Mouse (Mus musculus): ENCODE data around the gene Prodh2.

Prodh2 gene

GRCm38 (mm10) chr7:30464816-30465300, 28.6 kb upstream of the Prodh2 start:
- ChIA-PET POLR2A (interaction anchor here (0.7 to 3.7 kb wide), 17 partner anchors 7 to 372 kb away, joined by 3 to 23 read pairs (median 3); partner anchors contain the start of genes Kirrel2 (in 2 of the 4), Nphs1 (in 2 of the 4), Cox6b1 (in 1 of the 4) and Nfkbid (in 1 of the 4)), CTCF (interaction anchor here in 3 of 4 experiments (1.1 to 1.9 kb wide), 6 partner anchors 7 to 152 kb away, joined by 3 to 8 read pairs (median 4); partner anchors contain the start of genes Kirrel2 (in 1 of the 3) and Nphs1 (in 1 of the 3))

DNA sequence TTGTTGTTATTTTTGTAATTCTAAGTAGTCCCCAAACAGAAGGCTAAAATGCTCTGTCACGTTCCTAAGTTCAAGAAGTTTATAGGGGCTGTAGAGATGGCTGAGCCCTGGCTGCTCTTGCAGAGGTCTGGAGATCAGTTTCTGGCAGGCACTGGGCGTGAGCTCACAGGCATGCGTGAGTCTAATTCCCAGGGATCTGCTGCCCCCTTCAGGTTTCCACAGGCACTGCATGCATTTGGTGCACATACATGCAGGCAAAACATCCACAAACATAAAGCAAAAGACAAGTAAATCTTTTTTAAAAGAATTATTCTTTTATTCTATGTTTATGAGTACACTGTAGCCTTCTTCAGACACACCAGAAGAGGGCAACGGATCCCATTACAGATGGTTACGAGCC, 21.0 kb upstream of the Prodh2 start:
- POLR2A ChIA-PET, result interaction anchor here in 3 of 4 experiments (0.9 to 1.4 kb wide), 3 partner anchors 9 to 36 kb away, joined by 3 to 11 read pairs (median 3); partner anchors contain the start of gene Aplp1 (in 1 of the 3)
- CTCF ChIA-PET, result interaction anchor here (0.6 to 2.3 kb wide), 52 partner anchors 9 to 231 kb away, joined by 3 to 26 read pairs (median 4); partner anchors contain the start of genes Aplp1 (in 2 of the 4), E130208F15Rik (in 1 of the 4), Hspb6 (in 1 of the 4) and Kirrel2 (in 1 of the 4)

DNA sequence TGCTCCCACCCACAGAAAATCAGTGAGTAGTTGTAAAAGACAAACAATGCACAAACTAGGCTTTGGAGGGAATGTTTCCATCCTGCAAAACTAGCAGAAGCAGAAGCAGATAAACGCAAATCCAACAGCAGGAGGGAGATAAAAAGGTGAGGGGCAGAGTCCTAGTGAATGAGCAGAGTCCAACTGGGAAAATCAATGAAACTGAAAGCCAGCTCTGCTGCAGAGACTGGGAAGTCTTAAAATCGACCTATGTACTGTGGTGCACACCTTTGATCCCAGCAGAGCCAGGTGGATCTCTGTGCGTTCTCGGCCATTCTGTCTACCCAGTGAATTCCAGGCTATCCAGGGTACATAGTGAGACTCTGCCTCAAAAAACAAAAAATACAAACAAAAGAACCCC, 18.4 kb upstream of the Prodh2 start:
- ChIA-PET POLR2A (interaction anchor here in 2 of 4 experiments (0.7 to 1.8 kb wide), 6 partner anchors 8 to 144 kb away, joined by 3 to 5 read pairs (median 3); no protein-coding TSS in a partner anchor), CTCF (interaction anchor here in 3 of 4 experiments (0.6 to 1.5 kb wide), 3 partner anchors 139 to 559 kb away, joined by 4 to 5 read pairs (median 5); no protein-coding TSS in a partner anchor)

- ChIA-PET CTCF (interaction anchor here in 3 of 4 experiments (0.6 to 1.5 kb wide), 5 partner anchors 103 to 144 kb away, joined by 3 to 5 read pairs (median 3); no protein-coding TSS in a partner anchor), POLR2A (interaction anchor here in 2 of 4 experiments (0.6 to 1.2 kb wide), 4 partner anchors 10 to 221 kb away, joined by 3 to 5 read pairs (median 3); no protein-coding TSS in a partner anchor)
Observed at GRCm38 (mm10) chr7:30476136-30476535, 17.3 kb upstream of the Prodh2 start.

- CTCF ChIA-PET, result interaction anchor here in 3 of 4 experiments (0.7 to 2.6 kb wide), 5 partner anchors 13 to 146 kb away, joined by 3 to 11 read pairs (median 3); partner anchors contain the start of gene Prodh2 (in 1 of the 3)
- POLR2A ChIA-PET, result interaction anchor here in 3 of 4 experiments (0.6 to 1.5 kb wide), 6 partner anchors 14 to 302 kb away, joined by 3 to 7 read pairs (median 3); partner anchors contain the start of genes Cox6b1 (in 1 of the 3), Nfkbid (in 1 of the 3) and Nphs1 (in 1 of the 3)
Observed at GRCm38 (mm10) chr7:30477415-30478381, 15.7 kb upstream of the Prodh2 start.

- CTCF ChIA-PET, result interaction anchor here in 2 of 4 experiments (1.1 to 1.3 kb wide), 3 partner anchors 9 to 12 kb away, joined by 3 to 4 read pairs (median 4); no protein-coding TSS in a partner anchor
Observed at GRCm38 (mm10) chr7:30484250-30484649, 9.2 kb upstream of the Prodh2 start.

DNA sequence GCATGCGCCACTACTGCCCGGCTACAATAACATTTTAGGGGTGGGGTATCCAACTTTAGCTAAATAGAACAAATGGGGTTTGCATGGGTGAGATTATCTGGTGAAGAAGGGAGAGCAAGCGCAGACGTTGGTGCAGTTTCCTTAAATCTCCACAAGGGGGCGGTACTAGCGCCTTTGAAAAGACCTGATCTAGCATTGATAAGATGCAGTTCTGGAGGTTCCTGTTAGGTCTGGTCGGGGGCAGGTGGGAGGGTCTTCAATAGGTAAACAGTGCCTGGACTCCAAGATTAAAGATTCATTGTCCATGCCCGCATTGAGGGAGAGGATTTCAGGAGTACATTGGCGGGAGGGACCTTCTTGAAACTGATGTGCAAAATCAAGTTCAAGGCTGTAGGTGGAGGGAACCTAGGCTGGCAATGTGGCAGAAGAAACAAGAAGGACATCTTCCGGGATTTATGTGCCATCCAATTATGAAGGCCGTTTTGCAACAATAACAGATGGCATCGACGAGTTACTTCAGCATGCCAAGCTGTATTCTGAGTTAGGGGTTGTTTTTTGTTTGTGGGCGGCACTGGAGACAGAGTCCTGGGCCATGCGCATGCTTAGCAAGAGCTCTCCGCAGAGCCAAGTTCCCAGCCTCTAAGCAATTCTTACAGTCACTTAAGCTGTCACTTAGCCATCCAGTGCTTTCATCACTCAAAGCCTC, 3.0 kb upstream of the Prodh2 start:
- CTCF ChIA-PET, result interaction anchor here (0.5 to 5.6 kb wide), 84 partner anchors 8 to 666 kb away, joined by 3 to 42 read pairs (median 4); partner anchors contain the start of genes Upk1a (in 2 of the 4), E130208F15Rik (in 1 of the 4), Etv2 (in 1 of the 4) and Fam187b (in 1 of the 4)
- POLR2A ChIA-PET, result interaction anchor here in 3 of 4 experiments (0.6 to 2.4 kb wide), 25 partner anchors 9 to 210 kb away, joined by 3 to 8 read pairs (median 3); partner anchors contain the start of genes Wdr62 (in 2 of the 3), Cox6b1 (in 1 of the 3), Haus5 (in 1 of the 3) and Hspb6 (in 1 of the 3)

More at GRCm38 (mm10) chr7:30484250-30484649, 9.2 kb upstream of the Prodh2 start:
- POLR2A ChIA-PET, result interaction anchor here in 2 of 4 experiments (0.6 to 1.0 kb wide), 3 partner anchors 31 to 53 kb away, joined by 4 to 7 read pairs (median 5); no protein-coding TSS in a partner anchor

DNA sequence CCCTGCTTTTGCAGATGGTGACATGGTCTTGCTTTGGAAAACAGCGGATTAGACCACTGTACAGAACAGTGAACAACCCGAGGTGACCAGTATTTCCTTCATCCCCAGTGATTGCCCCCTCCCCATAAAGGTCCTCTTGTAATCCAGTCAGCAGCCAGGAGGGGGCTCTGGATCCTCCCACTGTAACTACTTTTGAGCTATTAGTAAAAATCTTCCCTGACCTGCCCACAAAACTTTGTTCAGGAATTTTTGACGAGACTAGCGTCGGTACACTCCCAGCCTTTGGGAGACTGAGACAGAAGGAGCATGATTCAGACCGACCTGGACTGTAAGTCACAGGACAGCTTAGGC, 2.5 kb upstream of the Prodh2 start:
- ChIA-PET POLR2A (interaction anchor here in 3 of 4 experiments (0.7 to 2.4 kb wide), 28 partner anchors 9 to 211 kb away, joined by 3 to 8 read pairs (median 3); partner anchors contain the start of genes Wdr62 (in 2 of the 3), Cox6b1 (in 1 of the 3), Haus5 (in 1 of the 3) and Hspb6 (in 1 of the 3)), CTCF (interaction anchor here (0.6 to 5.6 kb wide), 75 partner anchors 9 to 666 kb away, joined by 3 to 42 read pairs (median 4); partner anchors contain the start of genes Upk1a (in 2 of the 4), E130208F15Rik (in 1 of the 4), Etv2 (in 1 of the 4) and Fam187b (in 1 of the 4))

GRCm38 (mm10) chr7:30492765-30493164, 657 bp upstream of the Prodh2 start:
- CTCF ChIA-PET, result interaction anchor here (0.5 to 5.6 kb wide), 51 partner anchors 9 to 481 kb away, joined by 3 to 31 read pairs (median 4); partner anchors contain the start of genes Arhgap33 (in 1 of the 4), Cox6b1 (in 1 of the 4), Fam187b (in 1 of the 4) and Upk1a (in 1 of the 4)
- POLR2A ChIA-PET, result interaction anchor here in 3 of 4 experiments (0.6 to 1.3 kb wide), 8 partner anchors 25 to 179 kb away, joined by 3 to 6 read pairs (median 4); no protein-coding TSS in a partner anchor

- ChIA-PET CTCF (interaction anchor here in 1 of 4 experiments (0.8 kb wide), 1 partner anchor 371 kb away, joined by 3 read pairs; no protein-coding TSS in a partner anchor), POLR2A (interaction anchor here in 1 of 4 experiments (1.3 kb wide), 1 partner anchor 20 kb away, joined by 3 read pairs; no protein-coding TSS in a partner anchor)
Observed at GRCm38 (mm10) chr7:30495506-30496042, 2.2 kb downstream of the Prodh2 start.

DNA sequence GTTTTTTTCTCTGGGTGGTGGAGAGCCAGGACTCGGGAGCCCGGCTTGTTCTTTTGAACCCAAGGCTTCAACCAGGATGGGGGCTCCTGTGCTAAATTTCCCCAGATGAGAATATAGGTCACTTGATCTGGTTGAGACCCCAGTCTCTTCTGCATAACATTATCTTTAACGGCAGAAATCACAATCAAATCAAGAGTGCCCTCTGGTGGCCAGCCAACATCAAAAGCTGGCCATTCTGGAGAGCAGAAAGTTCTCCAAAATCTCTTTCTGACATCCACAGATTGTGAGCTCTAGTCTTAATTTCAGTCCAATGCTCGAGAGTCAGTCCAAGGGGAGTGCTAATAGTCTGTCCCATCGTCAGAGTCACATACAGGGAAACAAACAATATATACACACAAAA, 7.7 kb downstream of the Prodh2 start:
- ChIA-PET CTCF (interaction anchor here in 2 of 4 experiments (0.6 to 1.0 kb wide), 3 partner anchors 10 to 455 kb away, joined by 3 read pairs; partner anchors contain the start of gene Usf2 (in 1 of the 2)), POLR2A (interaction anchor here in 1 of 4 experiments (1.1 kb wide), 1 partner anchor 10 kb away, joined by 4 read pairs; no protein-coding TSS in a partner anchor)

DNA sequence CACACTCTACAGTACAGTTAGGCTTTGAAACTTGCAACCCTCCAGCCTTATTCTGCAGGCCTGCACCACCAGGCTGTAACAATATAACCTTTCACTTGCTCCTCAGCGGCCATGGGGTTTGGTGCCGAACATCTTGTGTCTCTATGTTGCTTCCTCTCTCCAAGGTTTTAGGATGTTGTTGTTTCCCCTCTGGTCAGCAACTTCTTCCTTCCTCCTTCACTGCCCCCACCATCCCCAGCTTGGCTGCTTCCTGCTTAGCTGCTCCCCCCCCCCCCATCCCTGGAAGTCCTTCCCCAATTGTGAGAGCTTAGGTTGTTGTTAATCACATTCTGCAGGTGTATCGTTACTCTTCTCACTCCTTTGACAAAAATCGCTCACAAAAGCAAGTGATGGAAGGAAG, 14.6 kb downstream of the Prodh2 start:
- ChIA-PET POLR2A (no interaction called here), CTCF (interaction anchor here in 1 of 4 experiments (0.6 kb wide), 1 partner anchor 451 kb away, joined by 3 read pairs; no protein-coding TSS in a partner anchor)

DNA sequence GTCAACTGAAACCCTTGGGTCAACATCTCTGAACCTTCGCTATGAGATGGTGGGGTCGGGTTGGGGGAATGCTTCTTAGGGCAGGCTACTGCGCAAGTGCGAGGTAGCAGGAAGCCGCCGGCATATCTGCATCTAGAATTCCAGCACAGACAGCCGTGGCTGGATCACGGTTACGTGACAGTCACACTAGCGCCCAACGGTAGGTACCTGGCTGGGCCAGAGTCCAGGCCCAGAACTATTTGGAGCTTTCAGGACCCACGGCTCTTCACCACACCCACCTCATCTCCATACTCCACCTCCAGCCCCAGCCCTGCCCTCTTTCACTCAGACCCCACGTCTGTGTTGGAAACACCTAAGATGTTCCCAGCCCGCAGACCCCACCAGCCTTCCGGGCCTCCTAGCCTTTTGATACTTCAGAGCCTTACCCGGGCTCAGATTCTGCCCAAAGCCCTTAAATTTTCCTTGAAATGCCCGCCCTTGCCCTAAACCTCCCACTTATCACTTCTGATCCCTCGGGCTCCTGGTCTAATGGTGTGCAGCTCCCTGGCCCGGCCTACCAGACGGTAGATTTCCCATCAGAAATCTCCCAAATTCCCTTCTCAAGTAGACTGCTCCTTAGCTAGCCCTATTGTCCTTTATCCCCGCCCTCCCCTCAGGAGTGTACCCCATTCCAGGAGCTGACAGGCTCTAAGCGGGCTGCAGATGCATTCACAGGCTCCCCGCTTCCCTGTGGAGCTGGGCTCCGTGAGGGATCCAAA, 21.8 kb downstream of the Prodh2 start:
- POLR2A ChIA-PET, result interaction anchor here in 3 of 4 experiments (0.5 to 2.5 kb wide), 18 partner anchors 9 to 1096 kb away, joined by 3 to 16 read pairs (median 4); partner anchors contain the start of genes Aplp1 (in 1 of the 3), E130208F15Rik (in 1 of the 3), Haus5 (in 1 of the 3) and Hspb6 (in 1 of the 3)
- CTCF ChIA-PET, result interaction anchor here (0.5 to 1.5 kb wide), 16 partner anchors 23 to 520 kb away, joined by 3 to 6 read pairs (median 4); partner anchors contain the start of gene Pmis2 (in 1 of the 4)

DNA sequence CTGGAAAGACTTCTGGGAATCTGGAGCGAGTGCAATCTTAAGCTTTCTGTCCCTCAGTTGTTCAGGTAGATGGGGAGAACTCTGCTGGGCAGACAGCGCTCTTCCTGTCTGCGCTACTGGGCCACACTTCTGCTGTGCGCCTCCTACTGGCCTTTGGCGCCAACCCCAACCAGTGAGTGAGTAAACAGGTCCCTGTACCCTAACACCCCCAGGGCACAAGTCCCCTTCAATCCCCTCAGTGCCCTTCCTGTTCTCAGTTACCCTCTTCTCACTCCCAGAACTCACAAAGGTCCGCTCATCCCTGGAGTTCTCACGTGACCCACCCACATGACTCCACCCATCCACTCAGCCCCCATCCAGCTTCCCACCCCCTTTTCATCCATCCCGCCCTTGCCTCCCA, 24.9 kb downstream of the Prodh2 start:
- ChIA-PET CTCF (interaction anchor here in 3 of 4 experiments (0.7 to 1.7 kb wide), 13 partner anchors 11 to 212 kb away, joined by 3 to 7 read pairs (median 3); partner anchors contain the start of gene Cox6b1 (in 1 of the 3)), POLR2A (interaction anchor here in 3 of 4 experiments (0.5 to 1.8 kb wide), 9 partner anchors 9 to 182 kb away, joined by 3 to 10 read pairs (median 3); partner anchors contain the start of gene Kmt2b (in 1 of the 3))

GRCm38 (mm10) chr7:30520396-30520795, 27.0 kb downstream of the Prodh2 start:
- CTCF ChIA-PET, result no interaction called here

More at GRCm38 (mm10) chr7:30520396-30520795, 27.0 kb downstream of the Prodh2 start:
- POLR2A ChIA-PET, result interaction anchor here in 2 of 4 experiments (0.6 to 1.1 kb wide), 2 partner anchors 32 to 1854 kb away, joined by 3 to 4 read pairs; partner anchors contain the start of genes Hspb6 (in 1 of the 2) and Proser3 (in 1 of the 2)
